Mouse (Mus musculus) thymus, adult 2 months (tissue): ENCODE results near the gene Ptges3l. TPM values are rescaled to one million over a fixed set of nuclear protein-coding genes. Genes with fewer than 3 reads are reported as not detected.
"Not testable (repeated sequence)": the region's sequence is repeated elsewhere in the genome, so short reads cannot be mapped to it uniquely, and the experiment has no call there.

Source experiments
- DNase-seq: peaks from one replicate; pipeline ENCODE4 v3.0.0; 2021
- H3K27ac ChIP-seq: fragments of 200-500 bp; 2 replicates; pipeline ENCODE4 v1.5.1; 2012; ENCODE audit warnings: low read length, control low read depth; ENCODE audit not compliant: control insufficient read depth, insufficient read depth
- H3K27me3 ChIP-seq: fragments of 200-500 bp; 2 replicates; pipeline ENCODE4 v1.6.1; 2012; ENCODE audit warnings: mild to moderate bottlenecking, low read length, moderate library complexity, mixed read lengths; ENCODE audit not compliant: control insufficient read depth, insufficient read depth
- H3K36me3 ChIP-seq: fragments of 200-500 bp; 2 replicates; pipeline ENCODE4 v1.6.1; 2012; ENCODE audit warnings: mild to moderate bottlenecking, low read length, moderate library complexity; ENCODE audit not compliant: control insufficient read depth, insufficient read depth
- H3K4me1 ChIP-seq: fragments of 200-500 bp; replicated peaks from 2 replicates; pipeline ENCODE4 v1.6.1; 2012; ENCODE audit warnings: low read length; ENCODE audit not compliant: control insufficient read depth, insufficient read depth
- H3K4me3 ChIP-seq: fragments of 200-500 bp; 2 replicates; pipeline ENCODE4 v1.5.1; 2012; ENCODE audit warnings: mild to moderate bottlenecking, low read length, control low read depth, moderate library complexity; ENCODE audit not compliant: control insufficient read depth, insufficient read depth
- CTCF ChIP-seq: fragments of 200-500 bp; IDR thresholded peaks from 2 replicates; pipeline ENCODE4 v1.5.1; 2012; ENCODE audit warnings: mild to moderate bottlenecking, control low read depth, low read length, moderate library complexity, borderline replicate concordance; ENCODE audit not compliant: control insufficient read depth, poor library complexity, insufficient read depth; ENCODE audit errors: extremely low read depth
- POLR2A ChIP-seq: fragments of 200-500 bp; IDR thresholded peaks from 2 replicates; pipeline ENCODE4 v1.6.1; 2012; ENCODE audit warnings: mild to moderate bottlenecking, low read length, control low read depth, moderate library complexity; ENCODE audit not compliant: control insufficient read depth, poor library complexity, insufficient read depth; ENCODE audit errors: extremely low read depth
- WGBS: fragments of 180-500 bp; shearing (Covaris S2); methylation state at CpG from one replicate; pipeline ENCODE4 v1.1.7; 2018; 5-methylcytosine and 5-hydroxymethylcytosine counted together
- polyA plus RNA-seq: library from polyadenylated mRNA; depleted of rRNA; stranded (reverse); fragments of >200 nt; gene quantifications from 2 replicates; pipeline ENCODE4 v1.2.3, GENCODE M21; 2012

Ptges3l gene
- polyA plus RNA-seq, 1 experiment = 3.1 TPM

GRCm38 (mm10) chr11:101468731-101469130 lies 43.6 kb upstream of the Ptges3l start:
- WGBS = 37% methylated on average over 13 of the region's 13 CpGs
- Histone ChIP-seq H3K4me3 (peak overlapping the region; percentile 39; the same call in 1 of the 2 replicates), H3K27me3 (no peaks in the 10 kb centered on the region), H3K36me3 (no peaks in the 10 kb centered on the region), H3K27ac (no peak overlapping the region), H3K4me1 (peaks cover 24% of the 10 kb centered on the region)
- DNase-seq = no peak
- TF ChIP-seq POLR2A (no peak), CTCF (no peak)

- Histone ChIP-seq H3K4me1 (peaks cover 24% of the 10 kb centered on the region), H3K4me3 (peak overlapping the region; percentile 39), H3K27me3 (no peaks in the 10 kb centered on the region), H3K27ac (no peak overlapping the region), H3K36me3 (no peaks in the 10 kb centered on the region)
- TF ChIP-seq CTCF (no peak), POLR2A (no peak)
- DNase-seq = no peak
- WGBS = 3% methylated on average over 29 of the region's 31 CpGs
Observed at GRCm38 (mm10) chr11:101468263-101468688, 43.1 kb upstream of the Ptges3l start.

DNA sequence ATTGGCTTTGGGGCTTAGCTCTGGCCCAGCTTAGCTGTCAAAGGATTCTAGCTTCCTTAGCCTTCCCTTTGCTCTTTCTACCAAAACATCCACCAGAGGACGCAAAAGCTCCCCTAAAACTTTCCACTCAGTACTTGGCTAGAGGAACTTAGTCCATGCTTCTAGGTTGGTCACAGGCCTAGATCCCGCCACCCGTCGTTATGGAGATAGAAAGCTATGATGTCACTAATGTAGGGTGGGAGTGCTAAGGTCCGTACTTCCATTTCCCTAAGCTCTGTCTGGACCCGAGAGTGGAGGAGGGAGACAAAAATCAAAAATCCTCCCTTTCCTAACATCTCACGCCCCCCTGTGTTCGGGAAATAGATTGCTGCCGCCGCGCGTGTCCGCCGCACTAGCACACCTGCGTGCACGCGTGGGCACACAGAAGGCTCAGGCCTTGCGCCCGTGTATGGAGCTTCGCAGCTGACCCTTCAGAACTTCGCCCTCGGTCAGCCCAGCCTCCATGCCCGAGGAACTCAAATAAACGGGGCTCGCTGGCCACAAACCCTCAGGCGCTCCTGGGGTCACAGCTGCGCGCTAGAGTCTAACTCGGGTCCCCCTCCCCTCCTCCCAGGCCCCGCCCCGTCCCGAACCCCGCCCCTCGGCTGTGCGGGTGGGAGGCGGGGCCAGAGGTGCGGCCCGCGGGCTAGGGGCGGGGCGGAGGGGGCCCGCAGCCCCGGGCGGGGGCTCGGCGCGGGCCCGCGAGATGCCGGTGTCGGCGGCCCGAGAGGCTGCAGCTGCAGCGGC lies 42.5 kb upstream of the Ptges3l start:
- Histone ChIP-seq H3K4me1 (peaks cover 24% of the 10 kb centered on the region), H3K27ac (no peak overlapping the region), H3K27me3 (no peaks in the 10 kb centered on the region), H3K4me3 (peak overlapping the region; percentile 69), H3K36me3 (no peaks in the 10 kb centered on the region)
- WGBS = under 1% methylated on average over 53 of the region's 54 CpGs
- TF ChIP-seq POLR2A (no peak), CTCF (peak; percentile 36; the same call in 1 of the 2 replicates)
- DNase-seq = peak; percentile 71

GRCm38 (mm10) chr11:101466552-101466950 lies 41.4 kb upstream of the Ptges3l start:
- not testable (repeated sequence) for H3K36me3 ChIP-seq, H3K27ac ChIP-seq, DNase-seq, H3K4me3 ChIP-seq, H3K27me3 ChIP-seq
- H3K4me1 ChIP-seq = peaks cover 24% of the 10 kb centered on the region
- WGBS = 65% methylated on average over 5 of the region's 5 CpGs

GRCm38 (mm10) chr11:101465869-101466551 lies 40.9 kb upstream of the Ptges3l start, which contains the start of gene Vat1:
TSS of gene Vat1 (minus strand) at chr11:101466230.
- peak within 1 kb of the TSS; percentile 92 for H3K4me3 ChIP-seq
- no peak within 1 kb of the TSS for H3K27ac ChIP-seq
- peak; percentile 60 for DNase-seq
- no peaks in the 10 kb centered on the region for H3K36me3 ChIP-seq
- H3K4me1 ChIP-seq = peaks cover 24% of the 10 kb centered on the region
- under 1% methylated on average over 60 of the region's 60 CpGs for WGBS
- H3K27me3 ChIP-seq = no peaks in the 10 kb centered on the region
- TF ChIP-seq CTCF (no peak), POLR2A (no peak)

DNA sequence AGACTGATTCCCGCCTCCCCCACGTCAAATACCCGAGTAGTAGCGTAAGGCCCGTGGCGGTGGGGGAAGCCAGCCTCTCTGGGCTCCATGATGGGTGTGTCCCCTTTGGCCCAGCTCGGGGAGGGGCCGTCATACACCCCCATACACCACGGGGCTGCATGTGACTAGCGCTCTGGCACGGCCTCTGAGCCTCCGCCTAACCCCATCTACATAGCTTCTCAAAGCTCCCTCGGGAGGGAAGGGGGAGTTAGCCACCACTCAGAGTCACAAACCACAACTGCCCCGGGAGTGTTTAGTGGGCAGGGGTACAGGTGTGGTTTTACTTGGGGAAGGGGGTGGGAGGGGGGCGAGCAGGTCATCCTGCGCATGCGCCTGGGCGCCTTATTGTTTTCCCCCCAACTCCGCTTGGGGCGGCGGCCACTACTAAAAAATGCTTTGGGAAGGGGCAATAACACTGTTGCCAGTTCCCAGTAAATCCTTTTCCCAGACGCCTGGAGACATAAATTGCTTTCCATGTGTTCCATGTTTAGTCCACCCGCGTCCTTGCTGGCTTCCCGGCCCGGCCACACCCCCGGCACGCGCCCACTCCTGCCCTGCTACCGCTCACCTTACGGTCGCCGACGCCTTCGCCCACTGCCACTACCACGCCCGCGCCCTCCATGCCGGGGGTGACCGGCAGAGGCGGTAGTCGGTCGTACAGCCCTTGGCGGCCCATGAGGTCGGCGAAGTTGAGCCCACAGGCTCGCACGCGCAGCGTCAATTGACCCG lies 40.2 kb upstream of the Ptges3l start:
- H3K27me3 ChIP-seq = no peaks in the 10 kb centered on the region
- no peak overlapping the region for H3K27ac ChIP-seq
- no peak for TF ChIP-seq CTCF
- no peak for TF ChIP-seq POLR2A
- H3K4me3 ChIP-seq = peak overlapping the region; percentile 92
- H3K4me1 ChIP-seq = peaks cover 24% of the 10 kb centered on the region
- H3K36me3 ChIP-seq = peaks cover under 1% of the 10 kb centered on the region; the same call in 1 of the 2 replicates
- under 1% methylated on average over 51 of the region's 51 CpGs for WGBS
- peak; percentile 31 for DNase-seq
